Comparison of ENCODE assay signal across 9 mouse cellular contexts in the genomic region with DNA sequence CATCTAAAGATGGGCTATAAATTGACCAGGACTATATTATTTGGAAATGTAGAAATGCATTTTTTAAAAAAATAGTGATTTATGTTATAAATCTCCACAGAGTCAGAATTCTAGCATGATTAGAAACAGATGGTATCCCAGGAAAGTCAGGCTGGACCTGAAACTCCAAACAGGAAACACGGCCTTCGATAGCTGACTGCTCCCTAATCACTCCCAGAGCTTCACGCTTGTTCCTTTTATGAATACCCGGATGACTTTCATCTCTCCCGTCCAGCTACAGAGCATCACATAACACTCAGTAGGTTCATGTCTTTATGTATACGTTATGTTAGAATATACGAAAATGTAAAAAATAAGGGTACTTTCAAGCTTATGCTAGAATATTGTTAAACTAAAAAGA.
A peak's percentile ranks its signal among the peaks of the same experiment; 100 is the strongest.
DNase-seq lines count a peak whose midpoint lies in the region; ATAC-seq lines count a peak whose summit lies in the region.
"Had no signal": no experiment of that assay in that cellular context is flagged by ENCODE, and none has a peak within 500 bp of the region (broad histone marks: within the 10 kb centered on the region; RNA-seq: fewer than 3 reads in every experiment).

No protein-coding gene starts in this region.

- 50% methylated on average over 7 of the region's 7 CpGs for WGBS in heart, embryonic 11.5 days (ENCODE audit: insufficient replicate concordance)
- WGBS in forebrain, embryonic 14.5 days: 37% methylated on average over 7 of the region's 7 CpGs
- 91% methylated on average over 7 of the region's 7 CpGs for WGBS in macrophage (ENCODE audit: missing documents)

- H3K27me3 ChIP-seq in heart, embryonic 11.5 days (ENCODE audit: control insufficient read depth, insufficient read depth, low read length): no peaks in the 10 kb centered on the region
- no peaks in the 10 kb centered on the region for H3K27me3 ChIP-seq in forebrain, embryonic 14.5 days (replicated peaks; ENCODE audit: control insufficient read depth, insufficient read depth, low read length)

- H3K27ac ChIP-seq in heart, embryonic 11.5 days (ENCODE audit: low read depth, low read length): no peak overlapping the region
- no peak overlapping the region for H3K27ac ChIP-seq in forebrain, embryonic 14.5 days (ENCODE audit: low read depth, low read length)
- H3K27ac ChIP-seq in macrophage: peak overlapping the region; percentile 93

- H3K9ac ChIP-seq in heart, embryonic 11.5 days (ENCODE audit: low read depth, low read length): no peak overlapping the region
- H3K9ac ChIP-seq in forebrain, embryonic 14.5 days (ENCODE audit: low read length): 0 out of 2 replicates have a peak overlapping the region, but pooled peaks have one; percentile 37

- H3K79me2 ChIP-seq in macrophage (ENCODE audit: inconsistent target): peaks cover 55% of the 10 kb centered on the region

- H3K36me3 ChIP-seq in heart, embryonic 11.5 days (ENCODE audit: control insufficient read depth, insufficient read depth, low read length): no peaks in the 10 kb centered on the region
- no peaks in the 10 kb centered on the region for H3K36me3 ChIP-seq in forebrain, embryonic 14.5 days (ENCODE audit: control insufficient read depth, insufficient read depth, low read length)
- no peaks in the 10 kb centered on the region for H3K36me3 ChIP-seq in macrophage (ENCODE audit: inconsistent target)

- no peak overlapping the region; the same call in 1 of the 2 replicates for H3K4me3 ChIP-seq in heart, embryonic 11.5 days (ENCODE audit: low read depth, low read length)
- H3K4me3 ChIP-seq in forebrain, embryonic 14.5 days (ENCODE audit: low read depth, low read length): peak overlapping the region; percentile 13; the same call in 1 of the 2 replicates
- H3K4me3 ChIP-seq in macrophage (ENCODE audit: inconsistent target): peak overlapping the region; percentile 35

- peaks cover 8% of the 10 kb centered on the region for H3K4me1 ChIP-seq in heart, embryonic 11.5 days (ENCODE audit: control insufficient read depth, insufficient read depth, low read length)
- peaks cover 10% of the 10 kb centered on the region for H3K4me1 ChIP-seq in forebrain, embryonic 14.5 days (ENCODE audit: control insufficient read depth, insufficient read depth, low read length)

- no peaks in the 10 kb centered on the region for H3K9me3 ChIP-seq in heart, embryonic 11.5 days (replicated peaks; ENCODE audit: control insufficient read depth, low read length)
- no peaks in the 10 kb centered on the region for H3K9me3 ChIP-seq in forebrain, embryonic 14.5 days (replicated peaks; ENCODE audit: control insufficient read depth, low read length)

- ATAC-seq in heart, embryonic 11.5 days (replicated peaks; ENCODE audit: insufficient number of reproducible peaks, low FRiP score, low TSS enrichment): no peak
- ATAC-seq in forebrain, embryonic 14.5 days: no peak

- DNase-seq in heart, adult 11 months: peak; percentile 87
- peak; percentile 71 for DNase-seq in 416B (ENCODE audit: low read depth)
- peak; percentile 44 for DNase-seq in forebrain, embryonic 14.5 days (ENCODE audit: low spot score)
- no peak for DNase-seq in thymus, adult 18-20 months
- DNase-seq in layer of hippocampus, adult 9-11 months: no peak
- no peak for DNase-seq in right cerebral cortex, adult 18-20 months
- DNase-seq: adrenal gland, adult 2 months had no signal

- H3K4me2 ChIP-seq in heart, embryonic 11.5 days: no peak overlapping the region
- peak overlapping the region; percentile 44; the same call in 1 of the 2 replicates for H3K4me2 ChIP-seq in forebrain, embryonic 14.5 days (ENCODE audit: low read length)

Comparison
In these comparisons a context has a peak if more than half of its experiments do, and no peak if none do; other contexts are left out.
1. DNase-seq: peak in heart, adult 11 months (single experiment), 416B (single experiment) and forebrain, embryonic 14.5 days (single experiment); none in thymus, adult 18-20 months (0 of 2), layer of hippocampus, adult 9-11 months (single experiment) and right cerebral cortex, adult 18-20 months (single experiment).